Mouse (Mus musculus) C2C12 (cell line): Measurements from ENCODE around the gene Uba5.

Experiments used
- CEBPB ChIP-seq: IDR thresholded peaks from one replicate; pipeline ENCODE4 v1.6.1; 2011; ENCODE audit warnings: low read depth, mild to moderate bottlenecking, control low read depth, moderate library complexity
- CTCF ChIP-seq: IDR thresholded peaks from one replicate; pipeline ENCODE4 v1.5.1; 2011; ENCODE audit not compliant: control insufficient read depth, insufficient read depth, insufficient read length
- FOSL1 ChIP-seq: IDR thresholded peaks from one replicate; pipeline ENCODE4 v1.8.0; 2011; ENCODE audit warnings: mild to moderate bottlenecking, low read length; ENCODE audit not compliant: poor library complexity, insufficient read depth, severe bottlenecking
- MAX ChIP-seq: IDR thresholded peaks from one replicate; pipeline ENCODE4 v1.6.1; 2011; ENCODE audit warnings: mild to moderate bottlenecking, control low read depth
- MYOD1 ChIP-seq: IDR thresholded peaks from one replicate; pipeline ENCODE4 v1.6.1; 2011; ENCODE audit warnings: low read depth; ENCODE audit not compliant: control insufficient read depth, insufficient read length
- MYOG ChIP-seq: IDR thresholded peaks from one replicate; pipeline ENCODE4 v1.6.1; 2011; ENCODE audit not compliant: control insufficient read depth, insufficient read length; ENCODE audit errors: extremely low read depth
- USF1 ChIP-seq: IDR thresholded peaks from one replicate; pipeline ENCODE4 v1.6.1; 2011; ENCODE audit warnings: low read depth, mild to moderate bottlenecking, control low read depth, moderate library complexity

GRCm38 (mm10) chr9:104029861-104030260 is 33.1 kb downstream of the Uba5 start:
- no peak for TF ChIP-seq CTCF
- no peak for TF ChIP-seq USF1
- TF ChIP-seq CEBPB = no peak
- TF ChIP-seq MAX = no peak
- no peak for TF ChIP-seq MYOG
- TF ChIP-seq MYOD1 = no peak
- no peak for TF ChIP-seq FOSL1
